Mouse (Mus musculus) lung, embryonic 15.5 days (tissue): ENCODE results near the gene Aldh1b1. TPM values are rescaled to one million over a fixed set of nuclear protein-coding genes. Genes with fewer than 3 reads are reported as not detected.
A peak's percentile ranks its signal among the peaks of the same experiment; 100 is the strongest.

Source experiments
- ATAC-seq: fragments of 200-750 bp; cut with Nextera tagmentation; 2 replicates; pipeline ENCODE4 v1.8.0; 2017; ENCODE audit warnings: moderate number of reproducible peaks, borderline replicate concordance; ENCODE audit not compliant: low FRiP score, low TSS enrichment; ENCODE audit errors: extremely low read depth
- H3K27ac ChIP-seq: fragments of 300-500 bp; sonication (generic); 2 replicates; pipeline ENCODE4 v1.5.1; 2015; ENCODE audit warnings: moderate library complexity, mild to moderate bottlenecking, inconsistent platforms
- H3K27me3 ChIP-seq: fragments of 300-500 bp; sonication (generic); 2 replicates; pipeline ENCODE4 v1.6.1; 2015; ENCODE audit warnings: inconsistent platforms
- H3K36me3 ChIP-seq: fragments of 300-500 bp; sonication (generic); 2 replicates; pipeline ENCODE4 v1.6.1; 2015; ENCODE audit warnings: inconsistent platforms
- H3K4me1 ChIP-seq: fragments of 300-500 bp; sonication (generic); 2 replicates; pipeline ENCODE4 v1.6.1; 2015; ENCODE audit warnings: inconsistent platforms
- H3K4me2 ChIP-seq: fragments of 300-500 bp; sonication (generic); 2 replicates; pipeline ENCODE4 v1.6.1; 2015; ENCODE audit warnings: inconsistent platforms, mild to moderate bottlenecking, moderate library complexity
- H3K4me3 ChIP-seq: fragments of 300-500 bp; sonication (generic); 2 replicates; pipeline ENCODE4 v1.5.1; 2015; ENCODE audit warnings: mild to moderate bottlenecking, inconsistent platforms
- H3K9ac ChIP-seq: fragments of 300-500 bp; sonication (generic); 2 replicates; pipeline ENCODE4 v1.6.1; 2015; ENCODE audit warnings: inconsistent platforms
- H3K9me3 ChIP-seq: fragments of 300-500 bp; sonication (generic); 2 replicates; pipeline ENCODE4 v1.6.1; 2016; ENCODE audit warnings: inconsistent platforms
- WGBS: fragments of 180-500 bp; shearing (Covaris S2); methylation state at CpG from one replicate; pipeline ENCODE4 v1.1.7; 2015; 5-methylcytosine and 5-hydroxymethylcytosine counted together
- polyA plus RNA-seq: library from polyadenylated mRNA; unstranded; fragments of >200 nt; fragmentation: Nextera tagmentation; extraction: Ambion mirVana; gene quantifications from 2 replicates; pipeline ENCODE4 v1.2.1, GENCODE M21; 2015

Aldh1b1 gene
- 7.8 and 12.4 TPM in 2 replicates for polyA plus RNA-seq

- peak within 1 kb of the TSS; percentile 51 for H3K9ac ChIP-seq
- WGBS = 0% methylated on average over 26 of the region's 26 CpGs
Measured at GRCm38 (mm10) chr4:45798964-45799363, at the start of gene Aldh1b1. Gene Aldh1b1, plus strand, starts transcription at chr4:45799022.

GRCm38 (mm10) chr4:45749449-45749848, 49.4 kb upstream of the Aldh1b1 start:
- Histone ChIP-seq H3K4me1 (peaks cover 22% of the 10 kb centered on the region), H3K27me3 (no peaks in the 10 kb centered on the region), H3K4me2 (no peak overlapping the region), H3K9ac (no peak overlapping the region), H3K9me3 (no peaks in the 10 kb centered on the region), H3K4me3 (no peak overlapping the region), H3K27ac (no peak overlapping the region), H3K36me3 (no peaks in the 10 kb centered on the region)
- 66% methylated on average over 10 of the region's 10 CpGs for WGBS
- ATAC-seq = no peak

More at GRCm38 (mm10) chr4:45798964-45799363, at the start of gene Aldh1b1:
- H3K36me3 ChIP-seq = no peaks in the 10 kb centered on the region
- H3K4me1 ChIP-seq = peaks cover 13% of the 10 kb centered on the region
- no peak within 1 kb of the TSS for H3K27ac ChIP-seq
- ATAC-seq = peak; percentile 85; the same call in 1 of the 2 replicates
- H3K4me2 ChIP-seq = peak within 1 kb of the TSS; percentile 80
- peaks cover 6% of the 10 kb centered on the region; the same call in 1 of the 2 replicates for H3K27me3 ChIP-seq
- H3K4me3 ChIP-seq = peak within 1 kb of the TSS; percentile 45
- no peaks in the 10 kb centered on the region for H3K9me3 ChIP-seq

- Histone ChIP-seq H3K36me3 (no peaks in the 10 kb centered on the region), H3K4me3 (no peak overlapping the region), H3K27ac (no peak overlapping the region), H3K4me2 (no peak overlapping the region), H3K27me3 (no peaks in the 10 kb centered on the region), H3K4me1 (peaks cover 28% of the 10 kb centered on the region), H3K9ac (no peak overlapping the region), H3K9me3 (no peaks in the 10 kb centered on the region)
- WGBS = 57% methylated on average over 6 of the region's 6 CpGs
- ATAC-seq = no peak
Measured at GRCm38 (mm10) chr4:45750477-45750876, 48.3 kb upstream of the Aldh1b1 start.

GRCm38 (mm10) chr4:45753211-45753809, 45.5 kb upstream of the Aldh1b1 start:
- Histone ChIP-seq H3K4me2 (no peak overlapping the region), H3K27ac (peak overlapping the region; percentile 56), H3K9ac (no peak overlapping the region), H3K27me3 (no peaks in the 10 kb centered on the region), H3K9me3 (no peaks in the 10 kb centered on the region), H3K4me3 (no peak overlapping the region), H3K36me3 (no peaks in the 10 kb centered on the region), H3K4me1 (peaks cover 46% of the 10 kb centered on the region)
- 39% methylated on average over 6 of the region's 6 CpGs for WGBS
- ATAC-seq = peak; percentile 62

- H3K9ac ChIP-seq = no peak overlapping the region
- H3K4me1 ChIP-seq = peaks cover 49% of the 10 kb centered on the region
- H3K9me3 ChIP-seq = no peaks in the 10 kb centered on the region
- WGBS = 74% methylated on average over 4 of the region's 4 CpGs
- H3K36me3 ChIP-seq = no peaks in the 10 kb centered on the region
- no peak overlapping the region for H3K27ac ChIP-seq
- no peak overlapping the region for H3K4me2 ChIP-seq
- ATAC-seq = no peak
- H3K27me3 ChIP-seq = no peaks in the 10 kb centered on the region
- H3K4me3 ChIP-seq = no peak overlapping the region
Measured at GRCm38 (mm10) chr4:45754171-45754570, 44.7 kb upstream of the Aldh1b1 start.

GRCm38 (mm10) chr4:45755097-45755496, 43.7 kb upstream of the Aldh1b1 start:
- Histone ChIP-seq H3K9ac (no peak overlapping the region), H3K36me3 (no peaks in the 10 kb centered on the region), H3K27ac (peak overlapping the region; percentile 60; the same call in 1 of the 2 replicates), H3K9me3 (no peaks in the 10 kb centered on the region), H3K4me1 (peaks cover 49% of the 10 kb centered on the region), H3K4me2 (no peak overlapping the region), H3K4me3 (no peak overlapping the region), H3K27me3 (no peaks in the 10 kb centered on the region)
- no peak for ATAC-seq
- WGBS = 59% methylated on average over 9 of the region's 9 CpGs

GRCm38 (mm10) chr4:45755881-45756280, 42.9 kb upstream of the Aldh1b1 start:
- peak; percentile 79 for ATAC-seq
- no peaks in the 10 kb centered on the region for H3K27me3 ChIP-seq
- no peaks in the 10 kb centered on the region for H3K9me3 ChIP-seq
- H3K9ac ChIP-seq = no peak overlapping the region
- H3K4me2 ChIP-seq = no peak overlapping the region
- no peak overlapping the region for H3K4me3 ChIP-seq
- H3K36me3 ChIP-seq = no peaks in the 10 kb centered on the region
- H3K4me1 ChIP-seq = peaks cover 48% of the 10 kb centered on the region
- WGBS = 41% methylated on average over 17 of the region's 17 CpGs
- peak overlapping the region; percentile 60 for H3K27ac ChIP-seq

- Histone ChIP-seq H3K4me1 (peaks cover 43% of the 10 kb centered on the region), H3K36me3 (no peaks in the 10 kb centered on the region), H3K9ac (no peak overlapping the region), H3K27me3 (no peaks in the 10 kb centered on the region), H3K9me3 (no peaks in the 10 kb centered on the region), H3K4me3 (no peak overlapping the region), H3K4me2 (no peak overlapping the region), H3K27ac (no peak overlapping the region)
- WGBS = 39% methylated on average over 5 of the region's 5 CpGs
- no peak for ATAC-seq
Measured at GRCm38 (mm10) chr4:45757941-45758340, 40.9 kb upstream of the Aldh1b1 start.

- 59% methylated on average over 8 of the region's 8 CpGs for WGBS
- ATAC-seq = no peak
- H3K36me3 ChIP-seq = no peaks in the 10 kb centered on the region
- no peak overlapping the region for H3K4me2 ChIP-seq
- H3K4me3 ChIP-seq = no peak overlapping the region
- H3K4me1 ChIP-seq = peaks cover 45% of the 10 kb centered on the region
- 0 out of 2 replicates have a peak, but pooled peaks cover under 1% of the 10 kb centered on the region for H3K27me3 ChIP-seq
- H3K27ac ChIP-seq = no peak overlapping the region
- no peak overlapping the region for H3K9ac ChIP-seq
- no peaks in the 10 kb centered on the region for H3K9me3 ChIP-seq
Measured at GRCm38 (mm10) chr4:45759411-45759810, 39.4 kb upstream of the Aldh1b1 start.

GRCm38 (mm10) chr4:45762600-45762999, 36.2 kb upstream of the Aldh1b1 start:
- ATAC-seq = no peak
- Histone ChIP-seq H3K27ac (no peak overlapping the region), H3K27me3 (peaks cover 9% of the 10 kb centered on the region; the same call in 1 of the 2 replicates), H3K4me2 (no peak overlapping the region), H3K36me3 (no peaks in the 10 kb centered on the region), H3K4me3 (no peak overlapping the region), H3K9ac (no peak overlapping the region), H3K4me1 (peaks cover 47% of the 10 kb centered on the region), H3K9me3 (no peaks in the 10 kb centered on the region)
- 69% methylated on average over 4 of the region's 4 CpGs for WGBS

GRCm38 (mm10) chr4:45763288-45764140, 35.3 kb upstream of the Aldh1b1 start:
- Histone ChIP-seq H3K27me3 (peaks cover 9% of the 10 kb centered on the region; the same call in 1 of the 2 replicates), H3K4me3 (peak overlapping the region; percentile 15), H3K4me2 (peak overlapping the region; percentile 42), H3K9me3 (no peaks in the 10 kb centered on the region), H3K4me1 (peaks cover 56% of the 10 kb centered on the region), H3K27ac (peak overlapping the region; percentile 12; the same call in 1 of the 2 replicates), H3K9ac (peak overlapping the region; percentile 24), H3K36me3 (no peaks in the 10 kb centered on the region)
- WGBS = 18% methylated on average over 18 of the region's 18 CpGs
- no peak for ATAC-seq

GRCm38 (mm10) chr4:45764141-45764494, 34.7 kb upstream of the Aldh1b1 start:
- Histone ChIP-seq H3K27me3 (peaks cover 9% of the 10 kb centered on the region; the same call in 1 of the 2 replicates), H3K9ac (no peak overlapping the region), H3K9me3 (no peaks in the 10 kb centered on the region), H3K4me3 (peak overlapping the region; percentile 15), H3K36me3 (no peaks in the 10 kb centered on the region), H3K4me1 (peaks cover 56% of the 10 kb centered on the region), H3K27ac (no peak overlapping the region), H3K4me2 (peak overlapping the region; percentile 42)
- 20% methylated on average over 10 of the region's 10 CpGs for WGBS
- ATAC-seq = no peak
